Mouse (Mus musculus) CH12.LX (cell line): ENCODE data around the gene Ntn1.
A peak's percentile ranks its signal among the peaks of the same experiment; 100 is the strongest.

ENCODE experiments used
- CTCF ChIP-seq, 2 experiments: IDR thresholded peaks in 1 of 2; conservative IDR thresholded peaks in 1 of 2; 2 replicates each; pipeline ENCODE4 v1.5.1; 2011 to 2012; ENCODE audit warnings: low read depth in 2 of 2, low read length in 2 of 2, improper control_type of control experiment in 1 of 2, inconsistent platforms in 1 of 2, mild to moderate bottlenecking in 1 of 2, moderate library complexity in 1 of 2
- EP300 ChIP-seq: IDR thresholded peaks from 2 replicates; pipeline ENCODE4 v1.6.1; 2011; ENCODE audit warnings: low read length, improper control_type of control experiment
- ETS1 ChIP-seq: conservative IDR thresholded peaks from 2 replicates; pipeline ENCODE4 v1.6.1; 2012; ENCODE audit warnings: low read depth, mild to moderate bottlenecking, inconsistent platforms, low read length, improper control_type of control experiment, moderate library complexity
- HCFC1 ChIP-seq: IDR thresholded peaks from 2 replicates; pipeline ENCODE4 v1.6.1; 2012; ENCODE audit warnings: low read depth, mild to moderate bottlenecking, inconsistent platforms, low read length, improper control_type of control experiment
- KAT2A ChIP-seq: IDR thresholded peaks from 2 replicates; pipeline ENCODE4 v1.6.1; 2012; ENCODE audit warnings: low read length, improper control_type of control experiment, inconsistent platforms; ENCODE audit not compliant: insufficient replicate concordance
- MAFK ChIP-seq: IDR thresholded peaks from 2 replicates; pipeline ENCODE4 v1.6.1; 2011; ENCODE audit warnings: low read length, improper control_type of control experiment; ENCODE audit not compliant: insufficient replicate concordance
- MAX ChIP-seq: IDR thresholded peaks from 2 replicates; pipeline ENCODE4 v1.6.1; 2011; ENCODE audit warnings: low read length, improper control_type of control experiment
- POLR2A ChIP-seq: IDR thresholded peaks from 2 replicates; pipeline ENCODE4 v1.6.1; 2011; ENCODE audit warnings: low read depth, mild to moderate bottlenecking, improper control_type of control experiment, low read length
- TBP ChIP-seq: conservative IDR thresholded peaks from 2 replicates; pipeline ENCODE4 v1.6.1; 2011; ENCODE audit warnings: low read depth, low read length, improper control_type of control experiment
- USF1 ChIP-seq: IDR thresholded peaks from 2 replicates; pipeline ENCODE4 v1.6.1; 2014; ENCODE audit warnings: low read depth, mild to moderate bottlenecking, inconsistent platforms, low read length, improper control_type of control experiment
- ZC3H11A ChIP-seq: IDR thresholded peaks from 2 replicates; pipeline ENCODE4 v1.6.1; 2012; ENCODE audit warnings: low read depth, mild to moderate bottlenecking, inconsistent platforms, low read length, improper control_type of control experiment
- ZNF384 ChIP-seq: IDR thresholded peaks from 2 replicates; pipeline ENCODE4 v1.6.1; 2012; ENCODE audit warnings: low read depth, low read length, improper control_type of control experiment, inconsistent platforms

- TF ChIP-seq POLR2A: no peak
- TF ChIP-seq EP300: no peak
- TF ChIP-seq CTCF (conservative IDR thresholded peaks at IDR 0.05 in 1 of 2, IDR thresholded peaks at IDR 0.05 in 1 of 2; ENCODE audit: low read depth in 2 of 2, low read length in 2 of 2): peak in 1 of 2 experiments; percentile 79; a peak in 2 of 4 replicates
- no peak for TF ChIP-seq HCFC1
- no peak for TF ChIP-seq USF1
- no peak for TF ChIP-seq ZC3H11A
- TF ChIP-seq TBP: no peak
- no peak for TF ChIP-seq MAFK
- no peak for TF ChIP-seq ETS1
- TF ChIP-seq MAX: no peak
- no peak for TF ChIP-seq ZNF384
- TF ChIP-seq KAT2A: no peak
Measured at GRCm38 (mm10) chr11:68211924-68212578, 188.6 kb downstream of the Ntn1 start.
